Mouse (Mus musculus): ENCODE results near the gene Dhh. TPM values are rescaled to one million over a fixed set of nuclear protein-coding genes. Genes with fewer than 3 reads are reported as not detected.

The Dhh gene
- total RNA-seq, 2 experiments from 2014 or later: 0.10 to 0.12 TPM

DNA sequence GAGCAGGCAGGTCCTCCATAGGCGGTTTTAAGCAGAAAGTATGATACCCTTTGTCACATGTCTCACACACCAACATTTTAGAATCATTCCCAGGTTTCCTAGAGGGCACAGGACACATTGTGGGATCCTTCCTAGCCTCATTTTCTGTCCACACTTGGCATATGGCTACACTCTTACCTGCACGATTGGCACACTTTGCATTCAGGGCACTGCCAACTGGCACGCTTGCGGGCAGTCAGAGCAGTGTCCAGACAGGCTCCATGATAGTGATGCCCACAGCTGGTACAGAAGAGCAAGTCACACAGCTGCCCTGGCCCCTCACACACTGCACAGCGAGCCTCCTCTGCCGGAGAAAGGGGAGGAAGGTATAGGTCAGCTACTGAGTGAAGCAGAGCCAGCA is 33.4 kb downstream of the Dhh start:
- H3K27ac ChIP-seq: no peak overlapping the region
- H3K4me3 ChIP-seq: no peak overlapping the region
- no peak for TF ChIP-seq CTCF (conservative IDR thresholded peaks at IDR 0.05)
- no peak for DNase-seq (ENCODE audit: low spot score in 2 of 2)

DNA sequence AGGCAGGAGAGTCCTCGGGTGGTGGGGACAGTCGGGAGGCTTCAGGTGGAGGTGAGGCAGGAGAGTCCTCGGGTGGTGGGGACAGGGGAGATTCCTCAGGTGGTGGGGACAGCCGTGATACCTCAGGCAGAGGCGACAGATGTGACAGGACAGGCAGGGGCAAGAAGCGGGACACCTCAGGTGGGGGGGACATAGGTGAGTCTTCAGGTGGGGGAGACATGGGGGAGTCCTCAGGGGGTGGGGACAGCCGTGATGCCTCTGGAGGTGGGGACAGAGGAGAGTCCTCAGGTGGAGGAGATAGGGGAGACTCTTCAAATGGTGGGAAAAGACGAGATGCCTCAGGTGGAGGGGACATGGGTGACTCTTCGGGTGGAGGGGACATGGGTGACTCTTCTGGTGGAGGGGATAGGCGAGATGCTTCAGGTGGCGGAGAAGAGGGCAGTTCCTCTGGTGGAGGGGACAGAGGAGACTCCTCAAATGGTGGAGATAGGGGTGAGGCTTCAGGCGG is 34.8 kb downstream of the Dhh start:
- Histone ChIP-seq H3K27ac (no peak overlapping the region), H3K4me3 (no peak overlapping the region)
- no peak for DNase-seq (ENCODE audit: low spot score in 2 of 2)
- no peak for TF ChIP-seq CTCF (conservative IDR thresholded peaks at IDR 0.05)

GRCm38 (mm10) chr15:98861701-98862410 is 36.5 kb downstream of the Dhh start:
- H3K4me3 ChIP-seq: no peak overlapping the region
- TF ChIP-seq CTCF (conservative IDR thresholded peaks at IDR 0.05): no peak
- no peak for DNase-seq (ENCODE audit: low spot score in 2 of 2)
- H3K27ac ChIP-seq: no peak overlapping the region

GRCm38 (mm10) chr15:98860921-98861320 is 37.4 kb downstream of the Dhh start:
- H3K27ac ChIP-seq: no peak overlapping the region
- TF ChIP-seq CTCF (conservative IDR thresholded peaks at IDR 0.05): no peak
- DNase-seq (ENCODE audit: low spot score in 2 of 2): no peak
- no peak overlapping the region for H3K4me3 ChIP-seq

DNA sequence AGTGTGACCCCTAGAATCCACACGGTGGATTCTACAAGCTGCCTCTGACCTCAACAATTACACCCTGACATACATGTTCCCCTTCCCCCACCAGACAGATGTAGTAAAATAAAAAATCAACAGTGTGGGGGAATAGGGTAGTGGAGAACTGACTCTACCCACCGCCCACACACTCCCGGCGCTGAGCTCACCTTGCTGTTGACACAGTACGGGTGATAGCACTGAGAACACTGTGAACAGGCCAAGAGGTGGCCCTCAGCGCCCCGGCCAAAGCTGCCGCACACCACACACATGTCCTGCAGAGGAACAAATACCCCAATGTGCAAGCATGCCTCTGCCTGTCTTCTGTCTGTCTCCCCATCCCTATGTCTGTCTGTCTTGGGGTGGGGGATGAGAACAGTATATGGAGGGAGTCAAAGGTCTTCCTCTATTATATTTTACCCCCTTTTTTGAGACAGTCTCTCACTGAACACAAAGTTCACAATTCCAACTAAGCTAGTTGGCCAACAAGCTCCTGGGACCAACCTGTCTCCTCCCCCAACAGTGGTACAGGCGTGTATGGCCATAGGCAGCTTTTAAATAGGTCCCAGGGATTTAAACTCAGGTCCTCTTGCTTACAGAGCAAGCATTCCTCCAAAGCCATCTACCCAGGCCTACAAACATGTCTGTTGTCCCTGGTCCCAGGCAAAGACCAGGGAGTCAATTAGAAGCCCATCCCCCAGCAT is 38.9 kb downstream of the Dhh start:
- TF ChIP-seq CTCF (conservative IDR thresholded peaks at IDR 0.05): no peak
- no peak for DNase-seq (ENCODE audit: low spot score in 2 of 2)
- H3K4me3 ChIP-seq: no peak overlapping the region
- no peak overlapping the region for H3K27ac ChIP-seq

DNA sequence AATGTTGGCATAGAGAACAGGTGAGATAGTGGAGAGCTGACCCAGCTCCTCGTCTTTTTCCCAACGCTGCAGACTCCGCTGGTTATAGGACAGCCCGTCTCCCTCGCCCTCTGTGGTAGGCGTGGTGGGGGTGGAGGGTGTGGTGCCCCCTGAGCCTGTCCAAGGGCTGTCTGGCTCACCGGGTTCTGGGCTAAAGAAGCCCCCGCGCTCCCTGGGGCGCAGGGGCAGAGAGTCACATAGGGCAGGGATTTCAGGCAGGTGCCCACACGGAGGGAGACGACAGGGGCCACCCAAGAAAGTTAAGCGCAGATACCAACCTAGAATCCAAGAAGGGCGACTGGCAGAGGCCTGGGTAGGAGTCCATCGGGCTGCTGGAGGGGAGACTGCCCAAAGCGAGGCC is 44.1 kb downstream of the Dhh start:
- DNase-seq (ENCODE audit: low spot score in 2 of 2): no peak
- no peak overlapping the region for H3K4me3 ChIP-seq
- no peak for TF ChIP-seq CTCF (conservative IDR thresholded peaks at IDR 0.05)
- H3K27ac ChIP-seq: no peak overlapping the region

GRCm38 (mm10) chr15:98853161-98853937 is 45.0 kb downstream of the Dhh start:
- no peak for DNase-seq (ENCODE audit: low spot score in 2 of 2)
- H3K27ac ChIP-seq: no peak overlapping the region
- TF ChIP-seq CTCF (conservative IDR thresholded peaks at IDR 0.05): no peak
- no peak overlapping the region for H3K4me3 ChIP-seq

DNA sequence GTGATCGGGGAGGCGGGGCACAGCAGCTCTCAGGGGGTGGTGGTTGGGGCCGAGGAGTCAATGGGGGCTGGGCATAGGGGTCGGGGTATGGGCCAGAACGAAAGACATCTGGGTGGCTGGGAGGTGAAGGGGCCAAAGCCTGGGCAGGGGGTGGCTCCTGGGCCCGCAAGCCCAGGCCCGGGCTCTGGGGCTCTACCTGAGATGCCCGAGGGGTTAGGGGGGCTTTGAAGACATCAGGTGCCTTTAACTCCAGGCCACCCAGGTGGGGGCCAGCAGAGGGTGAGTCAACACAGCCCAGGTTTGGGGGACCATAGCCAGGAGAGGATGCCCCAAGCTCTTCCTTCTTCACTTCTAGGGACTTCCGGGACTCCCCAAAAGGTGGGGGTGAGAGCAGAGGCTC is 45.6 kb downstream of the Dhh start:
- Histone ChIP-seq H3K27ac (no peak overlapping the region), H3K4me3 (no peak overlapping the region)
- TF ChIP-seq CTCF (conservative IDR thresholded peaks at IDR 0.05): no peak
- DNase-seq (ENCODE audit: low spot score in 2 of 2): no peak

DNA sequence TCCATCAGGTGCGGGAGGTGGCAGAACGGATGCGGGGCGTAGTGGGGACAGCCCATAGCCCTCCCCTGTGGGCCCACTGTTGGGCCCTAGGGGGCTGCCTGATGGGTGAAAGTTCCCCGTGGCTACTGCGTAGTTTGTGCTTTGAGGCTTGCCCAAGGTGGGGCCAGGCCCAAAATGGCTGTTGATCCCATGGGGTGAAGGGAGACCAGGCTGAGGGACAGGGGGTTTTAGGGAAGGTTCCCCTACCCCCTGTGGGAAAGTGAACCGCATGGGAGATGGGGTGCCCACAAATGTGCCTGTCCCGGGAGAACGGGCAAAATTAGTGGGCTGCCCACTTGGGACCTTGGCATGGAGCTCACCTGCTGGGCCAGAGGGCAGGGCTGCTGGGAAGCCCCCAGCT is 46.3 kb downstream of the Dhh start:
- TF ChIP-seq CTCF (conservative IDR thresholded peaks at IDR 0.05): no peak
- no peak for DNase-seq (ENCODE audit: low spot score in 2 of 2)
- H3K27ac ChIP-seq: no peak overlapping the region
- no peak overlapping the region for H3K4me3 ChIP-seq

GRCm38 (mm10) chr15:98851229-98851818 is 47.0 kb downstream of the Dhh start:
- no peak for DNase-seq (ENCODE audit: low spot score in 2 of 2)
- TF ChIP-seq CTCF (conservative IDR thresholded peaks at IDR 0.05): no peak
- no peak overlapping the region for H3K27ac ChIP-seq
- H3K4me3 ChIP-seq: no peak overlapping the region

DNA sequence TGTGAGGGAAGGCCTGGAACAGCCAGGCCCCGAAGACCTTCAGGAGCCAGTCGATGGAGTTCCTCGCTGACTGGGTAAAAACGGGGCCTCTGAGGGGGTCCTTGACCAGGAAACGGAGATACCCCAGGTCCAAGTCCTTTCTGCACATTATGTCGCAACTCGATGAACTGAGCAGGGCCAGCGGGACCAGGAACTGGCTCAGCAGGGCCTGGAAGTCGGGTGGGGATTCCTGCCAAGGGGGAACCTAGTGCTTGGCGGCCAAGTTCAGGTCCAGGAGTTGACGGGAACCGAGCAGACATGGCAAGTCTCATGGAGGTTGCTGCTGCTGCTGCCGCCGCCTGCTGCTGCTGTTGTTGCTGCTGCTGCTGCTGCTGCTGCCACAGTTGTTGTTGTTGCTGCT is 47.7 kb downstream of the Dhh start:
- H3K4me3 ChIP-seq: no peak overlapping the region

DNA sequence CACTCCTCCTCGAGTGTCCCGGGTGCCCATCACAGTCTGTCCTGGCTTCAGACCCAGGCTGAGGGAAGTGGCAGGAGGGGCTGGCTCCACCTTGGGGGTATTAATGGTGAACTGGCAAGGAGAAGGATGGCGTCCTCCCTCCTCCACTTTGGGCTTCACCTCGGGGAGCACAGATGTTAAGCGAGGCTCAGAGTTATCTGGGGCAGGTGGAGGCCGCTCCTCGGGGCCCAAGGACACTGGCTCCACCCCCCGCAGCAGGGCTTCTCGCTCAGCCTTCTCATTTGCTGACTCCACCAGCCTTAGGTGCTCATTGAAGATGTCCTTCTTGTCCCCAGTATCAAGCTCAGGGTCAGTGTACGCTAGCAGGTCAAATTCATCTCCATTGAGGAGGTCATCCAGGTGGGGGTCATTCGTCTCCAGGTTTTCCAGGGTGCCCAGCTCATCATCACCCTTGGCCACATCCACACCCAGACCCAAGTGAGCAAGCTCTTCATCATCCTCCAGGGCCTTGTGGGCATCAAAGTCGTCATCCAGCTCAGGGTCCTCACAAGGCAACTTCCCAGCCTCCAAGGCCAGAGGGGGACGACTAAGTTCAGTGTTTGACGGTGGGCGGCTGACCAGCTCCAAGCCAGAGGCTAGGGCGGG is 48.3 kb downstream of the Dhh start:
- no peak overlapping the region for H3K4me3 ChIP-seq
- DNase-seq (ENCODE audit: low spot score in 2 of 2): no peak
- H3K27ac ChIP-seq: no peak overlapping the region
- TF ChIP-seq CTCF (conservative IDR thresholded peaks at IDR 0.05): no peak

More for the DNA sequence above, 47.7 kb downstream of the Dhh start:
- H3K27ac ChIP-seq: no peak overlapping the region
- no peak for DNase-seq (ENCODE audit: low spot score in 2 of 2)
- no peak for TF ChIP-seq CTCF (conservative IDR thresholded peaks at IDR 0.05)
